Mouse (Mus musculus) kidney, adult 2 months (tissue): ENCODE data around the gene Erc2.

Experiments used
- CTCF ChIP-seq: fragments of 200-500 bp; conservative IDR thresholded peaks from 2 replicates; pipeline ENCODE4 v1.5.1; 2011; ENCODE audit warnings: low read depth, mild to moderate bottlenecking, control low read depth, low read length, moderate library complexity, mixed read lengths; ENCODE audit not compliant: insufficient read depth, insufficient read length
- POLR2A ChIP-seq: fragments of 200-500 bp; IDR thresholded peaks from one replicate; pipeline ENCODE4 v1.6.1; 2011; ENCODE audit warnings: low read depth, low read length, control low read depth

GRCm38 (mm10) chr14:28301251-28301650, 679.0 kb downstream of the Erc2 start:
- TF ChIP-seq POLR2A: no peak
- 0 out of 2 replicates have a peak, but pooled peaks have one; percentile 19 for TF ChIP-seq CTCF
